Mouse (Mus musculus) embryonic facial prominence, embryonic 13.5 days (tissue): ENCODE data around the gene Gm17324. TPM values are rescaled to one million over a fixed set of nuclear protein-coding genes. Genes with fewer than 3 reads are reported as not detected.

Experiments used
- ATAC-seq: fragments of 200-750 bp; cut with Nextera tagmentation; 2 replicates; pipeline ENCODE4 v1.8.0; 2017; ENCODE audit warnings: low read depth; ENCODE audit not compliant: insufficient number of reproducible peaks, insufficient read depth, low FRiP score, low TSS enrichment
- H3K27ac ChIP-seq: fragments of 300-500 bp; sonication (generic); 2 replicates; pipeline ENCODE4 v1.5.1; 2015; ENCODE audit warnings: moderate library complexity, mild to moderate bottlenecking, inconsistent platforms
- H3K27me3 ChIP-seq: fragments of 300-500 bp; sonication (generic); 2 replicates; pipeline ENCODE4 v1.6.1; 2015; ENCODE audit warnings: mild to moderate bottlenecking, inconsistent platforms
- H3K36me3 ChIP-seq: fragments of 300-500 bp; sonication (generic); 2 replicates; pipeline ENCODE4 v1.6.1; 2015; ENCODE audit warnings: mild to moderate bottlenecking, inconsistent platforms
- H3K4me1 ChIP-seq: fragments of 300-500 bp; sonication (generic); 2 replicates; pipeline ENCODE4 v1.6.1; 2015; ENCODE audit warnings: inconsistent platforms
- H3K4me2 ChIP-seq: fragments of 300-500 bp; sonication (generic); 2 replicates; pipeline ENCODE4 v1.6.1; 2015; ENCODE audit warnings: moderate library complexity, mild to moderate bottlenecking, inconsistent platforms
- H3K4me3 ChIP-seq: fragments of 300-500 bp; sonication (generic); 2 replicates; pipeline ENCODE4 v1.5.1; 2015; ENCODE audit warnings: mild to moderate bottlenecking, inconsistent platforms
- H3K9ac ChIP-seq: fragments of 300-500 bp; sonication (generic); 2 replicates; pipeline ENCODE4 v1.6.1; 2015; ENCODE audit warnings: mild to moderate bottlenecking, inconsistent platforms
- H3K9me3 ChIP-seq: fragments of 300-500 bp; sonication (generic); 2 replicates; pipeline ENCODE4 v1.6.1; 2016; ENCODE audit warnings: inconsistent platforms
- WGBS: fragments of 180-500 bp; shearing (Covaris S2); methylation state at CpG from one replicate; pipeline ENCODE4 v1.1.7; 2015; ENCODE audit warnings: mixed read lengths; 5-methylcytosine and 5-hydroxymethylcytosine counted together
- microRNA-seq: library from miRNA; unstranded; fragments of <30 nt; microRNA quantifications from one replicate; pipeline ENCODE4, GENCODE M21; 2016
- polyA plus RNA-seq: library from polyadenylated mRNA; unstranded; fragments of >200 nt; fragmentation: Nextera tagmentation; extraction: Ambion mirVana; gene quantifications from 2 replicates; pipeline ENCODE4 v1.2.1, GENCODE M21; 2015

Gene Gm17324
- polyA plus RNA-seq, 1 experiment from 2014 or later = 0.80 TPM

DNA sequence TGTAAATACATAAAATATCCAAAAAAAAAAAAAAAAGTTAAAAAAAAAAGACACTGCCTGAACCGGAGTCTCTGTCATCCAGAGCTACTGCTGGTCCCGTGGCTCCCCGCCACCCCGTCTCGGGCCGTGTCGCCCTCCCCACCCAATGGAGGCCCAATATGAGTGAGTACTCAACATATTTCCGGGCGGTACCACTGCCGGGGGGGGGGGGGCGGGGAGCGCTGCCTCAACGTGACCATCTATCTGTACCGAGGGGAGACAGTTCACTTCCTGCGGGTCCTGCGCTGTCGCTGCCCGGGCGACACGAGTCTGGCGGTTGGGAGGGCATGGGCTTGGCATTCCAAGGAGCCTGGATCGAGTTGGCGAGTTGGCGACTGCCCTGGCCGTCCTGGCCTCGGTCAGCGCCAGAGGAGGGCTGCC is 21.2 kb downstream of the Gm17324 start:
- peak overlapping the region; percentile 38 for H3K4me3 ChIP-seq
- H3K27me3 ChIP-seq = no peaks in the 10 kb centered on the region
- no peaks in the 10 kb centered on the region; the same call in 1 of the 2 replicates for H3K4me1 ChIP-seq
- ATAC-seq = peak; percentile 48; the same call in 1 of the 2 replicates
- 0 out of 2 replicates have a peak overlapping the region, but pooled peaks have one; percentile 51 for H3K9ac ChIP-seq
- 16% methylated on average over 24 of the region's 27 CpGs for WGBS
- peak overlapping the region; percentile 65 for H3K4me2 ChIP-seq
- no peaks in the 10 kb centered on the region for H3K9me3 ChIP-seq
- H3K27ac ChIP-seq = no peak overlapping the region
- H3K36me3 ChIP-seq = no peaks in the 10 kb centered on the region

GRCm38 (mm10) chr9:78401596-78401995 is 47.0 kb downstream of the Gm17324 start:
- H3K36me3 ChIP-seq = no peaks in the 10 kb centered on the region
- H3K4me3 ChIP-seq = no peak overlapping the region
- no peak for ATAC-seq
- no peak overlapping the region for H3K4me2 ChIP-seq
- no peak overlapping the region for H3K27ac ChIP-seq
- peaks cover 32% of the 10 kb centered on the region for H3K27me3 ChIP-seq
- H3K9me3 ChIP-seq = no peaks in the 10 kb centered on the region
- 78% methylated on average over 5 of the region's 7 CpGs for WGBS
- no peak overlapping the region for H3K9ac ChIP-seq
- H3K4me1 ChIP-seq = no peaks in the 10 kb centered on the region

GRCm38 (mm10) chr9:78400570-78400969 is 48.0 kb downstream of the Gm17324 start:
- Histone ChIP-seq H3K27me3 (peaks cover 42% of the 10 kb centered on the region), H3K4me1 (peaks cover 7% of the 10 kb centered on the region), H3K36me3 (no peaks in the 10 kb centered on the region), H3K4me2 (no peak overlapping the region), H3K9ac (no peak overlapping the region), H3K9me3 (no peaks in the 10 kb centered on the region), H3K27ac (no peak overlapping the region), H3K4me3 (no peak overlapping the region)
- WGBS = 84% methylated on average over 5 of the region's 5 CpGs
- ATAC-seq = no peak

Small RNA genes within 50 kb of the gene (microRNA-seq; reads per million reads assigned to microRNA genes)
- gene Gm26377 = not detected

Other genes with a start within 250 kb of the Gm17324 start
- 0.38 TPM in 1 of 2 replicates, not detected in the other for gene Gsta1, start 218.1 kb downstream of the Gm17324 start, polyA plus RNA-seq
- gene Gm3776, start 191.7 kb downstream of the Gm17324 start, polyA plus RNA-seq = not detected in 2 replicates
- not detected in 2 replicates for gene Gm10639, start 158.9 kb downstream of the Gm17324 start, polyA plus RNA-seq
- not detected in 2 replicates for gene Omt2a, start 134.0 kb downstream of the Gm17324 start, polyA plus RNA-seq
- not detected in 2 replicates for gene Omt2b, start 121.2 kb downstream of the Gm17324 start, polyA plus RNA-seq
- 1.3 and 1.6 TPM in 2 replicates for gene Gsta2, start 93.0 kb downstream of the Gm17324 start, polyA plus RNA-seq
- gene Dppa5a, start 80.6 kb downstream of the Gm17324 start, polyA plus RNA-seq = 0.60 and 0.62 TPM in 2 replicates
- 2.8 and 3.7 TPM in 2 replicates for gene Ooep, start 70.1 kb downstream of the Gm17324 start, polyA plus RNA-seq
- 0.24 and 0.45 TPM in 2 replicates for gene Ddx43, start 53.0 kb downstream of the Gm17324 start, polyA plus RNA-seq
- 1.7 and 2.3 TPM in 2 replicates for gene Cgas, start 5.5 kb downstream of the Gm17324 start, polyA plus RNA-seq
- gene Mto1, start 578 bp downstream of the Gm17324 start, polyA plus RNA-seq = 22.4 and 23.9 TPM in 2 replicates
- 5,425 and 5,472 TPM in 2 replicates for gene Eef1a1, start 40.4 kb upstream of the Gm17324 start, polyA plus RNA-seq
- gene Slc17a5, start 139.3 kb upstream of the Gm17324 start, polyA plus RNA-seq = 22.7 and 23.3 TPM in 2 replicates
- 13.1 and 14.0 TPM in 2 replicates for gene Cd109, start 166.8 kb upstream of the Gm17324 start, polyA plus RNA-seq